Mouse (Mus musculus): Measurements from ENCODE around the gene Cdh11.

GRCm38 (mm10) chr8:102627151-102627550, 158.3 kb downstream of the Cdh11 start:
- TF ChIP-seq MYB (IDR thresholded peaks at IDR 0.05; ENCODE audit: low read depth, low read length) (no peak), POLR2A (IDR thresholded peaks at IDR 0.05; ENCODE audit: control insufficient read depth in 1 of 2, insufficient read depth in 1 of 2, low read depth in 1 of 2, low read length in 2 of 2, poor library complexity in 1 of 2) (no peak), ZC3H11A (IDR thresholded peaks at IDR 0.05; ENCODE audit: low read depth, low read length) (no peak), SMC3 (IDR thresholded peaks at IDR 0.05; ENCODE audit: low read depth, low read length) (no peak), CTCF (IDR thresholded peaks at IDR 0.05 in 2 of 3, conservative IDR thresholded peaks at IDR 0.05 in 1 of 3; ENCODE audit: control insufficient read depth in 1 of 3, insufficient read depth in 1 of 3, low read depth in 2 of 3, low read length in 3 of 3, poor library complexity in 1 of 3, severe bottlenecking in 1 of 3) (no peak), MYC (IDR thresholded peaks at IDR 0.05; ENCODE audit: low read depth, low read length) (no peak), POLR2AphosphoS5 (IDR thresholded peaks at IDR 0.05; ENCODE audit: borderline replicate concordance, low read depth, low read length) (no peak)
